Comparison of ENCODE assay signal across 14 mouse cellular contexts in the genomic region with DNA sequence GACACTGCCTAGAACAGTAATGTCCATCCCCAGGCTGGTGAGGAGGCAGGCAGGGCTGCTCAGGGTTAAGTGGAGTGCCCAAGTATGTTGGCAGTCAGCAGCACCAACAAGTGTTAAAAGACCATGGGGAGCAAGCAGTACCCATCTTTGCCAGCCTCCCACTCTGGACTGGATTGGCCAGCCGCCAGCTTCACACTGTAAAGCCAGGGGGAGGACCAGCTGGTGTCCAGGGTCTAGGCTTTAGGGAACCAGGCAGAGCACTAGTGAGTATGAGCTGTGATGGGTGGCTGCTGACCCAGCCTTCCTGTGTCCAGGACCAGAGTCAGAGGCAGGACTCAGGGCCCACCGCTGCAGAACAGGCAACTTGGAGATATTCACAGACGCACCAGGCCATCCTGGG. TPM values are rescaled to one million over a fixed set of nuclear protein-coding genes. Genes with fewer than 3 reads are reported as not detected.
DNase-seq lines count a peak whose midpoint lies in the region; ATAC-seq lines count a peak whose summit lies in the region.
"Had no signal": no experiment of that assay in that cellular context is flagged by ENCODE, and none has a peak within 500 bp of the region (broad histone marks: within the 10 kb centered on the region; RNA-seq: fewer than 3 reads in every experiment).

No protein-coding gene starts in this region.

- DNase-seq in frontal cortex, adult 2 months (ENCODE audit: extremely low spot score in 1 of 2, low spot score in 1 of 2) = peak; percentile 19 to 36
- peak; percentile 29 to 38 for DNase-seq in left cerebral cortex, adult 18-20 months (ENCODE audit: low spot score in 2 of 2)
- DNase-seq in left cerebral cortex, adult 11 months (ENCODE audit: low spot score) = no peak
- peak; percentile 49 for DNase-seq in retina, postnatal 1 day
- DNase-seq in retina, embryonic 14.5 days (ENCODE audit: low spot score) = no peak
- DNase-seq in right cerebral cortex, postnatal 4 days = peak; percentile 50
- DNase-seq: gastrocnemius, postnatal 36 days; lung, postnatal 10 days; spleen, adult 18-20 months had no signal

- ATAC-seq in frontal cortex, adult (ENCODE audit: low TSS enrichment) = no peak
- ATAC-seq: forebrain, embryonic 16.5 days; inflammation-experienced regulatory T-cells, adult 6 months had no signal

RNA-seq across cellular contexts. Expression of a gene that starts 6.8 kb away (rescaled TPM):
- 4.8 and 5.0 TPM in 2 replicates for polyA plus RNA-seq in frontal cortex, adult 2 months (2012; rRNA removed)
- under 1 TPM; 0.26 to 0.30 TPM for total RNA-seq in left cerebral cortex, adult 18-20 months (2021)
- polyA plus RNA-seq: forebrain, embryonic 16.5 days; inflammation-experienced regulatory T-cells, adult 6 months had no signal

RNA-seq across cellular contexts. Expression of a gene that starts 22.1 kb away (rescaled TPM):
- polyA plus RNA-seq in frontal cortex, adult 2 months (2012; rRNA removed) = 0.21 and 0.28 TPM in 2 replicates
- under 1 TPM; 0.16 to 0.26 TPM for total RNA-seq in left cerebral cortex, adult 18-20 months (2021)
- total RNA-seq: megakaryocyte, adult 5-6 weeks had no signal
- polyA plus RNA-seq: inflammation-experienced regulatory T-cells, adult 6 months; stomach, embryonic 14.5 days had no signal

RNA-seq across cellular contexts. Expression of a gene that starts 22.2 kb away (rescaled TPM):
- 0.72 and 1.4 TPM in 2 replicates for polyA plus RNA-seq in frontal cortex, adult 2 months (2012; rRNA removed)
- under 1 TPM; 0.30 to 0.58 TPM for total RNA-seq in left cerebral cortex, adult 18-20 months (2021)
- polyA plus RNA-seq: inflammation-experienced regulatory T-cells, adult 6 months had no signal

RNA-seq across cellular contexts. Expression of a gene that starts 45.9 kb away (rescaled TPM):
- 19.6 and 20.0 TPM in 2 replicates for polyA plus RNA-seq in frontal cortex, adult 2 months (2012; rRNA removed)
- total RNA-seq in left cerebral cortex, adult 18-20 months (2021) = 10 to 100 TPM; 18.8 to 20.8 TPM

RNA-seq across cellular contexts. Expression of a gene that starts 54.6 kb away (rescaled TPM):
- polyA plus RNA-seq in frontal cortex, adult 2 months (2012; rRNA removed) = 92.2 and 97.3 TPM in 2 replicates
- total RNA-seq in left cerebral cortex, adult 18-20 months (2021) = 10 to 100 TPM; 60.1 to 64.3 TPM

Comparison
In these comparisons a context has a peak if more than half of its experiments do, and no peak if none do; other contexts are left out.
1. DNase-seq: peak in frontal cortex, adult 2 months (2 of 2), left cerebral cortex, adult 18-20 months (2 of 2), retina, postnatal 1 day (single experiment) and right cerebral cortex, postnatal 4 days (single experiment); none in left cerebral cortex, adult 11 months (single experiment) and retina, embryonic 14.5 days (single experiment).